Mouse (Mus musculus) gastrocnemius, postnatal 25 days (tissue): ENCODE results near the gene Wasf1. TPM values are rescaled to one million over a fixed set of nuclear protein-coding genes. Genes with fewer than 3 reads are reported as not detected.

ENCODE experiments used
- DNase-seq: peaks from one replicate; pipeline ENCODE4 v3.0.0; 2022
- long read RNA-seq, 2 experiments: library from polyadenylated mRNA; stranded (forward); transcript quantifications; one replicate each; pipeline ENCODE4 v2.0.0; 2021
- total RNA-seq, 2 experiments: library from RNA; stranded (reverse); gene quantifications; 1 replicate in 1 of 2; 2 replicates in 1 of 2; pipeline ENCODE4 v1.2.3; 2021

The Wasf1 gene
- under 1 TPM; 0.54 to 0.84 TPM for total RNA-seq
- long read RNA-seq, experiment 1, partial matches to known transcripts, result 0 of 1 reads
- long read RNA-seq, experiment 1, other reads (novel, unspliced or antisense), result 1 of 1 reads
- long read RNA-seq, experiment 2, result 0 reads

GRCm38 (mm10) chr10:40882831-40883643 is at the start of gene Wasf1, which contains the start of gene Cdc40:
Gene Wasf1 (plus strand): TSS chr10:40883475.
Gene Cdc40 (minus strand): TSS chr10:40883311.
- peak; percentile 95 for DNase-seq

GRCm38 (mm10) chr10:40840086-40840485 is 43.2 kb upstream of the Wasf1 start:
- no peak for DNase-seq

- DNase-seq, result no peak
Measured at GRCm38 (mm10) chr10:40843841-40844240, 39.4 kb upstream of the Wasf1 start.

- DNase-seq, result no peak
Measured at GRCm38 (mm10) chr10:40844546-40844945, 38.7 kb upstream of the Wasf1 start.

GRCm38 (mm10) chr10:40845626-40846025 is 37.6 kb upstream of the Wasf1 start:
- no peak for DNase-seq

GRCm38 (mm10) chr10:40847176-40847874 is 36.0 kb upstream of the Wasf1 start:
- DNase-seq, result no peak

- DNase-seq, result no peak
Measured at GRCm38 (mm10) chr10:40850644-40851043, 32.6 kb upstream of the Wasf1 start.

- no peak for DNase-seq
Measured at GRCm38 (mm10) chr10:40851138-40851537, 32.1 kb upstream of the Wasf1 start.

GRCm38 (mm10) chr10:40855616-40856015 is 27.7 kb upstream of the Wasf1 start:
- DNase-seq, result no peak

GRCm38 (mm10) chr10:40856703-40857102 is 26.6 kb upstream of the Wasf1 start:
- DNase-seq, result no peak

- DNase-seq, result no peak
Measured at GRCm38 (mm10) chr10:40857599-40857998, 25.7 kb upstream of the Wasf1 start.

GRCm38 (mm10) chr10:40868081-40868480 is 15.2 kb upstream of the Wasf1 start:
- DNase-seq, result no peak

GRCm38 (mm10) chr10:40871301-40871700 is 12.0 kb upstream of the Wasf1 start:
- DNase-seq, result no peak

GRCm38 (mm10) chr10:40872052-40872451 is 11.2 kb upstream of the Wasf1 start:
- DNase-seq, result no peak

GRCm38 (mm10) chr10:40878246-40878645 is 5.0 kb upstream of the Wasf1 start:
- DNase-seq, result no peak

- DNase-seq, result no peak
Measured at GRCm38 (mm10) chr10:40879969-40880368, 3.3 kb upstream of the Wasf1 start.

- no peak for DNase-seq
Measured at GRCm38 (mm10) chr10:40881236-40881635, 2.0 kb upstream of the Wasf1 start.

- DNase-seq, result no peak
Measured at GRCm38 (mm10) chr10:40882333-40882732, 942 bp upstream of the Wasf1 start.

GRCm38 (mm10) chr10:40883644-40884278 is 486 bp downstream of the Wasf1 start:
- DNase-seq, result peak; percentile 10

- peak; percentile 7 for DNase-seq
Measured at GRCm38 (mm10) chr10:40884279-40884806, 1.1 kb downstream of the Wasf1 start.

- DNase-seq, result no peak
Measured at GRCm38 (mm10) chr10:40885432-40885831, 2.2 kb downstream of the Wasf1 start.

- DNase-seq, result no peak
Measured at GRCm38 (mm10) chr10:40887316-40887715, 4.0 kb downstream of the Wasf1 start.
